Mouse (Mus musculus) adrenal gland, adult 8-10 months (tissue): ENCODE results near the gene Galns. TPM values are rescaled to one million over a fixed set of nuclear protein-coding genes. Genes with fewer than 3 reads are reported as not detected.

Source experiments
- DNase-seq: peaks from one replicate; pipeline ENCODE4 v3.0.0; 2022
- total RNA-seq, 4 experiments: library from RNA; stranded (reverse); gene quantifications; 2 replicates each; pipeline ENCODE4 v1.2.4; 2022

The Galns gene
- 10 to 100 TPM in 2 of 4 experiments, 1 to 10 TPM in 2; 6.4 to 11.6 (median 9.1) TPM for total RNA-seq

DNA sequence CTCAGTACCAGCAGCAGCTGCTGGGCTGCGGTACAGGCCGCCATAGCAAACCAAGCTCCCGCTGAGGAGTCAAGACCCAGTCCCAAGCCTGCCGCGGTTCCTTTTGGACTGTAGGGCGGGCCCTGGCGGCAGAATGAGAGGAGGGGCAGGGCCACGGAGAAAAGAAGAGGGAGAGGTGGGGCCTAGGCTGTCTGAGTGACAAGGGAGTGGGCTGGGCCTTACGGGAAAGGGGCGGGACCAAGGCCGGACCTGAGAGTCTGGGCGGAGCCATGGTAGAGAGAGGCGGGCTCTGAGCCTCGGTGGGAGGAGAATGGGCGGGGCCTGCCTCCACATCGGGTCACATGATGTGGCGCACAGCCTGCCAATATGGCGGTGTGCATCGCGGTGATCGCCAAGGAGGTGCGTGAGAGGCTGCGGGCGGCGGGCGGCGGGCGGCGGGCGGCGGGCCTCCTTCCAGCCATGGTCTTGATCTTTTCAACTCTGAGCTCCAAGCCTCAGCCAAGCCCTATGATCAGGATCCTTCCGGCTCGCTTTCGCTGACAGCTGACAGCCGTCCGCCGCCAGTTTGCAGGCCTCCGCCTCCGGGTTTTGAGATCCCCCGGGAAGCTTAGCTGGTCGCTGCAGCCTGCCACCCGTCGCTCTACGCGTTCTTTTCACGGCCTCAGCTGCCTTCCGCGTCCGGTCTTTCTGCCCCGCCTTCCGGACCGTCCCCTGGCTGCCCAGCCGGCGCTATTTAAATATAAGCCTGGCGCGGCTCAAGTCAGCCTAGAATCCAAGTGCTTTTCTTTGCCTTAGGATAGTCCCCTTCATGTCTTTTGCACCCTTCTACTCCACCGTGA is at the start of gene Galns, which contains the start of gene Trappc2l:
Gene Galns (minus strand): TSS at position 169 of the 839 bp plus-strand sequence.
Gene Trappc2l (plus strand): TSS at position 346 of the 839 bp plus-strand sequence.
- peak; percentile 95 for DNase-seq

DNA sequence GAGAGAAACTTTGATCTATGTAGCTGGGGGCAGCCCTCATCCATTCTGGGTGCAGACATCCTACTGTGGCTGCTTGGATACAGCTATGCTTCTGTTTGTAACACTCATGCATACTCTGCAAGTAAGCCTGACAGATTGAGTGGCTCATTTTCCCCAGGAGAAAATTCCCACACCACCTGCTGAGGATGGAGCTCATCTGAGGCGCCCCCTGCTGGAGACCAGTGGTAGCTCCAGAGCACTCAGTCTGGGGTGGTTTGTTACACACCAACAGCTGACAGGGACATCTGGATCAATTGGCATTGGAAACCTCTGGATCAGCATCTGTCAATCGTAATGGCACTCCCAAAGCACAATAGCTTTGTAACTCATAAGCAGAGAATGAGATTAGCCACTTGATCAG is 48.8 kb upstream of the Galns start:
- DNase-seq = no peak

DNA sequence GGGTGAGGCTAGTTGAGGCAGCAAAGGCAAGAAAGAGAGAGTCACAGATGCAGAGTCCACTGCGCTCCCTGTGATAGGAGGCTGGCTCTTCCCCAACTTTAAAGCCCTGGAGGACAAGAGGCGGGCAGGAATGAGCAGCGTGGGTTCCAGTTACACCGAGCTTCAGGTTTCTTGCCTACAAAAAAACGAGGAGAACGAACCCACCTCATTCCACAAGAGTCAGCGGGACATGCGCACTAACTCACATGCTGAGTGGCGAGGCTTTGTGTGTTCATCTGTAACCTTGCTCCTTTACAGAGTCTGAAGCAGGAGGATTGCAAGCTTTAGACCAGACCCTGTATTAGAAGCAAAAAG is 47.5 kb upstream of the Galns start:
- no peak for DNase-seq

DNA sequence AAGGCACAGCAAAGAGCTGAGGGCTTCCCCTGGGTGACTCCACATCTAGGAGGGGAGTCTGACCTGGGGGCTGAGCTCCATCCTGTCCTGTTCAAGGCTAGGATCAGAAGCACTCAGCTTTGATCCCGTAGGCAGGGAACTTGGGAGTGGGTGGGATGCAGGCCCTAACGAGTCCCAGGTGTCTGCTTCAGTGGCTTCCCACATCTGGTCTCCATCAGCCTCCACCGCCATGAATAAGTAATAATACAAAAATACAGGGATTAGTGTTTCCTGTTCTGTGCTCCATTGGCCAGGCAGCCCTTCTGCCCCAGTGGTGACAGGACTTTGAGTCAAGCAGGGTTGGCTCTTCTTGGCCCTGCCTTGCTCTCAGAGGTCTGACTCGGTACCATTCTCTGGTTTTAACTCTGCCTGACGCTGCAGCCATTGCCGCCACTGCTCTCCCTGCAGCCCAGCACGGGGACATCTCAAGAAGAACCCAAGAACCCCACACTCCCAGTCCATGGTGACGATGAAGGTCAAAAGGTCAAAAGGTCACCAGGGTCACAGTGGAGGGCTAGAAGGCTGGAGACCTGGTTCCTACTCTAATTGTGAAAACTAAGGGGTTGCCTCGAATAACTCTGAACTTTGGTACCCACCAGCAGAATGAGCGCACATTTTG is 47.0 kb upstream of the Galns start:
- no peak for DNase-seq

DNA sequence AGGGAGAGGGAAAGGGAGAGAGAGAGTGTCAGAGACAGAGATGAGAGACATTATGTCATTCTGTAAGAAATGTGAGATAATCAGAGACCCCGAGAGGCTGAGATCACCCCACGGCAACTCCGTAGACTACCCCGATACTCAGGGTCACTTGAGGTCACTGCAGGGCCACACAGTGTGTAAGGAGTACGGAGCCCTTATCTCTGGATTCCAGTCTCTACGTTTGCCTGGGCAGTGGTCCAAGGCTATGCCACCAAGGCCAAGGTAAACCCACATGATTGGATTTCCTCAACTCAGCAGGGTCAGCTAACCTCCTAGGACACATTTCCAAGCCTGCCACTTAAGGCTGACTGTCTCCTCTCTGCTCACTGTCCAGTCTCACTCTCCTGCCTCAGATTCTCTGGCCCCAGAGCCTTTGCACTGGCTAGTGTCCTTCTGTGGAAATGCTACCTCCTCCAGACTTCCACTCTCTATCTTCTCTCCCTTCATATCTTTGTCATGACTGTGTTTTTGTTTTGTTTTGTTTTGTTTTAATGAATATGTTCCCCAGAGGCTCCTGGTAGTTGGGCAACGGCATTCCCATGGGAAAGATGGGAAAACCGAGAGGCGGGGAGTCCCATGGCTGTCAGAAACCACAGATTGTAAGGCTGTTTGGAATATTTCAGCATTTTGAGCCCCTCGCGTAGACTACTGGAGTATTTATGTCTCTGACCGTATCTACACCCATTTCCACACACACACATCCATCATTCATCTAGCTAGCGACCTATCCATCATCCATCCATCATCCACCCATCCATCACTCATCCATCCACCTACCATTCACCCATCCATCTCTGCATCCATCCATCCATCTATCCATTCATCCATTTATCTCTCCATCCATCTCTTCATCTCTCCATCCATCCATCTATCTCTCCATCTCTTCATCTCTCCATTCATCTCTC is 45.1 kb upstream of the Galns start:
- peak; percentile 93 for DNase-seq

DNA sequence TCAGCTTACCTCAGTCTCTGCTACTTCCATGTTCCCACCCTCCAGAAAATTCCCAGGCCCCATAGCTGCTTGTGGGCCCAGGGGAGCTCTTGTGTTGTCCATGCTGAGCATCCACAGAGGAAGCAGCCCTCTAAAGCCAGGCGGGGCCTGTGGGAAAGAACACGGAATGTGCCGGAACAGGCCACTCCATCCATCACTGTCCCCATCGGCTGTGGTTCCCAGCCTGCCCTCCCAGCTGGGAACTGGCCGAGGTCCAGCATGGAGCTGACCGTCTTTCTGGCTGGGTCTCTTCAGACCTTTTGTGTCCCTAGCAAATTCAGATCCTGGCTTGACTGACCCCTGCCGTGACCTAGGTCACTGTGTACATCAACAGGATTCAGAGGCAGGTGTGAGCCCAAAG is 43.5 kb upstream of the Galns start:
- DNase-seq = peak; percentile 61

DNA sequence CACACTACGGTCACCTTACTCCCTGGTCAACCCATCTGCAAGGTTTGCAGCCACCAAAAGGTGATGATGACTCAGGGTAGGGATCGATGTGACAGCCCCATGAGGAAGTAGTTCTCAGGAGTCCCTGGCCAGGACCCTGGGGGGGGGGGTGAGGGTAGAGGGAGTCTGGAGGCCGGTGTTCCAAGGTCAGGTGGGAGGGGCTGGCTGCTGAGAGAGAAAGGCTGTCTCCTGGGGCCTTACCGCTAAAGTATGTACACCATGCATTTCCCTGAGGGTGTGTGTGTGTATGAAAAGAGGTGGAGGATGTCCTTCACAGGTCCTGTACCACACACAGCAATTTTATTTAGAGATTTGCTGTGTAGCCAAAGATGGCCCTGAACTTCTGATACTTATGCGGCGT is 41.4 kb upstream of the Galns start:
- DNase-seq = no peak

DNA sequence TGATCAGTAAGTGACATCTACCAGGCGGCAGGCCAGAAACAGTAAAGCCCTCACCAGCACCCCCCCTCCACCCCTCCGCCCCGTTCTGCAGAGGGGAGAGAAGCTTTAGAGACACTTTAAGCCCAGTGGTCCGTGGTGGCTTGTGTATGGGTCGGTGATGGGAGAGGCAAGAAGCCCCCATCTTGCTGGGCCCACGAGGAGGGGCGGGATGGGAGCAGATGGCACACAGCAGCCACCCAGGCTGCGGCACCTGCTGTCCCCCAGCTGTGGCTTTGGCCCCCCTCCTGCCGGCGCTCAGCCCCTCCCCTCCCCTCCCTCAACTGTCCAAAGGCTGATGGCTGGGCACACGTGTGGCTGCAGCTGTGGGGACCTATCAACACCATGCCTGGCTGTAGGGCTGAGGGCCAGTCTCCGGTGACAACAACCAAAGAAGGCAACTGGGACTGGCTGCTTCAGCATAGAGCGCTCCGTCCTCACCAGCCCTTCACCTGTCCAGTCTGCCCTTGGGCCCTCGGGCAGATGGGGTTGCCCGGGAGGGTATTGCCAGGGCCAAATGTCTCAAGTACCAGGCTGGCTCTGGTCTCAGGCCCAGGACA is 40.2 kb upstream of the Galns start:
- DNase-seq = no peak

DNA sequence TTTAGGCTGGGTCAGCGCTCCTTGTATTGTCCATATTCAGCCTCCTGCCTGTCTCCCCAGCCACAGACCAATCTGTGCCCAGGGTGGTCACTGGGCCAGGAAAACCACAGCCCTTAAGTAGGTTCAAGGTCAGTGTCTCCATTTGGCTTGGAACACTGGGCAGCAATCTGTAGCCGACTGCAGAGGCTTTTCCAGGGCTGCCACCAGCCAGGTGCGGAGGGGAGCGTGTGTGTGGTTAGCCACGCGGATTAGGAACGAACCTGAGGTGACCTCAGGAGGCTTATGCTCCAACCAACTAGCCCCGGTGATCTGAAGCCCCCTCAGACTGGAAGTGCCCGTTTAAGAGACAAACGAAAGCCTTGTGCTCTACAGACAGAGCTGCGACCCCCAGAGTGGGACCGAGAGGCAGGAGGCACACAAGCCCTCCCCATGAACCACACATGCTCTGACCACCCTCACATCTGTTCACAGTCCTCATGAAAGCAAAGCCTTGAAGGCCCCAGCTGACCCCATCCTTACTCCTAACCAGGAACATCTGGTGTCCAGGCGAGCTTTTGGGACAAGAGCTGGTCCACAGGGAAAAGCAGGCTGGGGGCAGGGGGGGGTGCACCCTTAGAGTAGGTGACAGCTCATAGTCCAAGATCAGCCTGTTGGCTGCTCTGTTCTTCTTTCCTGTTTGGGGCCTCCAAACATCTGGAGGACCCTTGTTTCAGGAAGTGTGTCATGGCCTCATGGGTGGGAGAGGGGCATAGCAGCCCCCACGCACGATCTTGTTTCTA is 37.1 kb upstream of the Galns start:
- no peak for DNase-seq

DNA sequence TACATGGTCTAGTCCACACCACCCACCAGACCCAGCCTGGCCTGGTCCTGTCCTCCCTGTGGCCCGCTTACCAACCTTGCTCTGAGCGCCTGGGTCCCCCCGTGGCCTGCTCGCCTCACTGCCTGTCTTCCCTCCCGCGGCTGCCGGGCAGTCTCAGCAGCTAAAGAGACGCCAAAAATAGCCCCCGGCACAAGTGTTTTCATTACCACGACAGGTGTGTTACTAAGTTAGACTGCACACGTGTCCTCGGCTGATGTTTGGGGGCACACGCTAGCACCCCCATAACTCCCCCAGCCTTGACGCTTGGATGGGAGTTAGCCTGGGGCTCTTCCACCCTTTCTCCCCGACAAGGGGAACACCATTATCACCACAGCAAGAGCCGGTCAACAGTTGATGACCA is 35.1 kb upstream of the Galns start:
- no peak for DNase-seq

DNA sequence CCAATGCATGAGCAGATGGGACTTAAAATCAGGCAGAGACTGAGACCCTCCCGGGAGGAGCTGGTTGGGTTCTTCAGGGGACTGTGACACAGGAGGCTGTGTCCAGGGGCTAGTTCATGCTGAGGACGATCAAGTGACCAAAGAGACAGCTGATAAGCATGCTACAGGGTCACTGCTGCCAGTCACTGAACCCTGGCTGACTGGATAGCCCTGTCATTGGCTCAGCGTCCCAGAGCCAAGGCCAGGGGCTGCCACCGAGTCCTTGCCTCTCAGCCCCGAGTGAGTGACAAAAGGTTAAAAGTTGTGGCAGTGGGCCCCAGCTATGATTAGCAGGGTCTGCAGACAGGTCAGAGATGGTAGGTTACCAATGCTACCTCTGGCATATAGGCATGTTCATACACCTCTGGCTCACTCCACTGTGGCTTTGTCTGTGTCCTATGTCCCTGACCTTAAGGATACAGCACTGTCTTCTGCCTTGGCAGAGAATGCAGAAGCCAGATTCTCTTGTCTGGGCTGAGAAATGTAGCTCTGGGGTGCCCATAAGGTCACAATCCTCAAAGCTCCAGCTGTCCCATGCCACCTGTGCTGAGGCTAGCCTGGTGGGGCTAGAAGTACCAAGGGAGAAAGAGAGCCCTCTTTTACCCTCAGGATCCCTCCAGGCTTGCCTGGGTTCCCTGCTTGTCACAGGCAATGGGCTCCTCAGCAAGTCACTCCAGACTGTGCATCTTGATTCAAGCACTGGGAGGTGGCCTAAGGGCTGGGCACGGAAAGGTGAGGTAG is 33.1 kb upstream of the Galns start:
- DNase-seq = peak; percentile 69

DNA sequence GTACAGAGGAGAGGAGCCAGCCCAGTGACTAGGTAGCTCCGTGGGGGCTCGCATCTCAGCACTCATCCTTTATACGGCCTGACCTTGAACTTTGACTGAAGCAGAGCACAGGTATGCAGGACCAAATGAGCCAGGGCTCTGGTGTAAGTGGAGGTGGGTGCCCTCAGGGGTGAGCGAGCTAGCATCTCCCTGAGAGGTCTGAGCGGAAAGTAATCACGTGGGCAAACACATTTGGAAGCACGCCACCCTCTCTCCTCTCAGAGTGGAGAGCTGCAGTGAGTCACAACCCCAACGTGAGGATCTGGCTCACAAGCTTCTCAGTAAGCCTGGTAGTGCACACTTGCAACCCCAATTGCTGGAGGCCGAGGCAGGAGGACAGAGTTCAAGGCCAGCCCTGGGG is 30.8 kb upstream of the Galns start:
- DNase-seq = peak; percentile 82

DNA sequence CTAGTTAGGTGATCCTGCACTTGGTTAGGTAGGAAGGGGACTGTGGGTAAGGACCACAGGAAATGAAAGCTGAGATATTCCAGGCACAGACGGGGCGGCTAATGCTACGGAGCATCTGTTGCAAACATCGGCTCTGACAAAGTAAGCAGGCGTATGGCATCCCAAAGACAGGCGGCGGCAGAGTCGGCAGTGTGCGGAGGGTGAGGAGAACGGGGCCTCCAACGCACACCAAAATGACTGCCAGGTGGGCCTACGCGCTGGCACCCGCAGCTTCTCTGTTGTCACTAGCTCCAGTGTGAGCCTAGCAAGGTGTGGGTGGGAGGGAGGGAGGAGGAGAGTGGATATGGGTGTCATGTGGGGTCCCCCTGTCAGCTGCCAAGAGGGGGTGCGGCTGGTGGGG is 30.1 kb upstream of the Galns start:
- no peak for DNase-seq

DNA sequence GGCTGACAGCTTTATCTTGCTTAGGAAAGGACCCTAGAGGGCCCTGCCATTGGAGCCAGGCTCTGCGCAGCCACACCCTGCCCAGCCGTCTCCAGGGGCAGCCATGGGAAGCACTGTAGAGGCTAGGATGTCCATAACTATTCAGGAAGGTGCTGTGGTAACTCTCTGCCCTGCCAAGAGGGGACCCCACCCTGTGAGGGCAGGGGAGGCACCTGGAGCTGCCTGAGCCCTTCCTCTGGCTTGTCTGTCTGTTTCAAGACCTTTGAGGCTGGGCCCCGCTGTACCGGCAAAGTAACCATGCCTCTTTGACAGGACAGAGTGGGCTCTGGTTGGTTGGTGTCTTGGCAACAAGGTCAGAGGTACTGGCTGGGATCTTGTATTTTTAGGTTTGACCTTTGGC is 29.6 kb upstream of the Galns start:
- no peak for DNase-seq

DNA sequence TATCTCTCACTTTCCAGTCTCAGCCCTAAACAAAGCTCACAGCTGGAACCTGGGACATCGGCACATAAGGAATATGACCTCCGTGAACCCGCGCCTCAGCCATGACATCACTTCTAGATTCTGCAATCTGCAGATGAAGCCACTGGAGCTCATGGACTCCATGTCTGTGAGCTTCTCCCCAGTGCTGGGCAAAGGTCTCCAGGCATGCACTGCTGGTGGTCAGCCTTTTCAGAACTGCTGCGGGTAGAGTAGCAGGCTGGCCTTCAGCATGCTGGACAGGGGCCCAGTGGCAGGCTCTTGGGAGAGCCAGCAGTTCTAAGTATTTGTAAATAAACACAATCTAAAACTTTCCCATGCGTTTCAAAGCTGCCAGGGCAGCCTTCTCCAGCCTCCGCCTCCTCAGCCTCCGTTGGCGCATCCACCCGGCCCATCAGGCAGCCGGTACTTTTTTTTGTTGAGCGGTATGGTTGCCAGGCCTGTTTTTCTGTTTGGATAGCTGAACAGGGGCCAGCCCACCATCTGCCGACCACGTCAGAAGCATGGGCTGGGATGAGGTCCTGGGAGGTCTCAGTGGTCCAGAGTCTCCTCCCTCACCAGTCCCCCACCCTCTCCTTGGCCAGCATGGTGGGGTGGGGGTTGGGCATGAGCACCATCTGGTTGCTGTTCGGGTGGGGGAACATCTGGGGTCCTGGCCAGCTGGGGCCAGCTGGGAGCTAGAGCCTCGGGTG is 28.4 kb upstream of the Galns start:
- no peak for DNase-seq

DNA sequence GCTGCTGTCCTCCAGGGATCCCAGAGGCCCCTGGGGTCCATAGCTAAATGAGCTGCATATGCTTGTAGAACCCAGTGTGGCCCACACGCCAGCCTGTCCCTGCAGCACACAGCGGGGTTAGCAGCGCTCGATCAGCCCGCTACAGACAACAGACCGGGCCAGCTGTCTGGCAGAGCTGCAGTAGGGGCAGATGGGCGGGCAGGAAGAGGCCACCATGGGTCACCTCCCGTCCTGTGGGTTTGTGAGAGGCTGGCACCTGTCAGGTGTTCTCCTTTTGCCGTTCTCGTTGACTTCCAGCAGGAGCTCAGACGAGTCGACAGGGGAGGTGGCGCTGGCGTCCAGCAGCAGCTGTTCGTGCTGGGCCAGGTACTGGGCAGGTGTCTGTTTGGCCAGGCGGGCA is 27.3 kb upstream of the Galns start:
- DNase-seq = no peak

DNA sequence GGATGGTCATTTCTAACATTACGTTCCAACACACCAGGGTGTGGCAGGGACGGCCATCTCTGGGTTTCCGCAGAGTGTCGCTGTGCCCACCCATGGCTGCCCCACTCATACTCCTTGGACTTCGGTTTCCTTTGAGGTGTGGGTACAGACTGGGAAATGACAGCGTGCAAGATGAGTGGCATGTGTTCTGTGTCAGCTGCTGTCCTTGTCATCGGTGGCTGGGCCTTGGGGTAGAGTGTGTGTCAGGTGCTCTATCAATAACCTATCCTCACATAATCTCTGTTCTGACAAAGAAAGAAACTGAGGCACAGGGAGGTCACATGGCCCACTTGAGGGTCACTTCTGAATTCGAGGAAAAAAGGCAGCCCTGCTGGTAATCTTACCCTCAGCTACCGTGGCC is 26.0 kb upstream of the Galns start:
- no peak for DNase-seq

DNA sequence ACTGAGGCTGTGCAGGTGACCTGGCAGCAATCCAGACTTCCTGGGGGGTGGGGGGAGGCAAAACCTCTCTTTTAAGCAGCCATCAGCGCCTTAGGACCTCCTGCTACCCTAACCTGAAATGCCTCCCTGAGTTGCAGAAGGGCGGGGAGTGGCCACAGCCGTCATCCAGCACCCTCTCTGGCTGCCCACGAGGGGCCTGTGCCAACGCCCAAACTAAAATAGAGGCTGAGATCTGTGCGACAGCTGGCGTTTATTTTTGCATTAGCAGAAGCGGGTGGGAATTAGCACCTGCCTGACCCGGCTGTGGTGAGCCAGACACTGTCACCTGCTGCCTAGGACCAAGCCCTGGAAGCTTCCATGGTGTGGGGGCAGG is 25.5 kb upstream of the Galns start:
- no peak for DNase-seq

DNA sequence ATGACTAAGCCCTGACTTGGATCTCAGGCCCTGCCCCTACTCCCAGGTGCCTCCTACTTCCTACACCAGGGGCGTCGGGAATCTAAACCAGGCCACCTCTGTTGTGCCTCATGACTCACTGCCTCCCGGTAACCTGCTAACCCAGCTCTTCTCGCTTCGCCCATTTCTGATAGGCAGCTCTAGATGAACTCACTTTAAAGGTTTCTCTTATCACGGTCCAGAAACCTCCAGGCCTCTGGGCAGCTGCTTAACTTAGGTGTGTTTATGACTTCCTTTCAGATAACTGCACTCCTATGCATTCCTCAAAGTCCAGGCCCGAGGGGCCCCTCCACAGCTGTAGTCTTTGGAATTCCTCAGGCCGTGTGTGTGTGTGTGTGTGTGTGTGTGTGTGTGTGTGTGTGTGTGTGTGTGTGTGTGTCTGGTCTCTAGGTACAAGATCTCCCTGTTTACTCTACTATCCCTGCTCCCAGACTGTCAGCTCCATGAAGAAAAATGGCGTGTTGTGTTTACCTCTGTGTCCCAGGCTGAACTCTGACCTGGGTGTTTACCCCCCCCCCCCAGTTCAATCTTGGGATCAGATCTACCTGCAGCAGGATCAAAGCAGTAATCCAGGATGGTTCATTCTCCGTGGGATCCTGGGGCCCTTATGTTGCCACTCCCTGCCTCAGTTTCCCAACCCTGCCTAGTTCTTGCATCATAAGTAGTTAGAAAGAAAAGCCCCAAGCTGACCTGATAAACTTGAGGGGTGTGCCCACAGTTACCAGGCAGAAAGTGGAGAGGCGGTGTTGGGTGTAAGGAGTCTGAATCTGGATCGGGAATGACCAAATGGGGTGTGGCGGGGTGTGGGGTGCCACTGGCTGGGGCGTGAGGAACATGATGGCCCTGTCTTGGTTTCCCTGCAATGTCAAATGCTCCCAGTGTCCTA is 24.9 kb upstream of the Galns start:
- DNase-seq = no peak
